Mouse (Mus musculus): ENCODE measurements around the gene Creb3l2. TPM values are rescaled to one million over a fixed set of nuclear protein-coding genes. Genes with fewer than 3 reads are reported as not detected.
A peak's percentile ranks its signal among the peaks of the same experiment; 100 is the strongest.
"Not testable (repeated sequence)": the region's sequence is repeated elsewhere in the genome, so short reads cannot be mapped to it uniquely, and the experiment has no call there.

Creb3l2 gene
- total RNA-seq, 2 experiments from 2014 or later: 10.9 to 14.1 TPM

- Histone ChIP-seq H3K27ac (no peak overlapping the region), H3K4me3 (no peak overlapping the region)
- DNase-seq: no peak
- intact Hi-C loops (cut with DNase I): no loop called here
- no peak for TF ChIP-seq CTCF (IDR thresholded peaks at IDR 0.05)
These were observed 63.9 kb downstream of the Creb3l2 start for GRCm38 (mm10) chr6:37377836-37378580.

GRCm38 (mm10) chr6:37377387-37377786 lies 64.6 kb downstream of the Creb3l2 start:
- H3K27ac ChIP-seq; H3K4me3 ChIP-seq; intact Hi-C loops (cut with DNase I): not testable (repeated sequence)
- DNase-seq: peak; percentile 46

DNA sequence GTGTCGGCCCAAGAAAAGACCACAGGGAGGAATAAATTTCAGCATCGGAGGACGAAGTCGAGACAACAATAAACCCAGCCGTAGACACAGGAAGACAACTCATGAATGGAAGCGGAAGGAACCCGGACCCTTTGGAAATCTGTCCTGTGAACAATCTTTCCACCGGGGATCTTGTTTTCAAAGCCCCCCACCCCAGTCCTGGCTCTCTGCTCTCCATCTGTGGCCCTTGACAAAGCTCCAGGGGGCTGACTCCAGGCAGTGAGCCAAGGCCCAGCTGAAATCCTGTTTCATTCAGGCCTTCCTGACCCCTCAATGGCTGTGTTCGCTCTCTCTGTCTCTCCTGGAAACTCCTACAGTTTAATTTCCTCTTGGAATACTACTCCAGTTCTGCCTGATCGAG lies 66.5 kb downstream of the Creb3l2 start:
- intact Hi-C loops (cut with DNase I): no loop called here
- TF ChIP-seq CTCF (IDR thresholded peaks at IDR 0.05): no peak
- Histone ChIP-seq H3K27ac (peak overlapping the region; percentile 31), H3K4me3 (no peak overlapping the region)
- DNase-seq: peak; percentile 59

- H3K4me3 ChIP-seq: no peak overlapping the region
- peak; percentile 68 for TF ChIP-seq CTCF (IDR thresholded peaks at IDR 0.05)
- DNase-seq: no peak
- no peak overlapping the region for H3K27ac ChIP-seq
- intact Hi-C loops (cut with DNase I): no loop called here
These were observed 70.6 kb downstream of the Creb3l2 start for GRCm38 (mm10) chr6:37371341-37371740.

DNA sequence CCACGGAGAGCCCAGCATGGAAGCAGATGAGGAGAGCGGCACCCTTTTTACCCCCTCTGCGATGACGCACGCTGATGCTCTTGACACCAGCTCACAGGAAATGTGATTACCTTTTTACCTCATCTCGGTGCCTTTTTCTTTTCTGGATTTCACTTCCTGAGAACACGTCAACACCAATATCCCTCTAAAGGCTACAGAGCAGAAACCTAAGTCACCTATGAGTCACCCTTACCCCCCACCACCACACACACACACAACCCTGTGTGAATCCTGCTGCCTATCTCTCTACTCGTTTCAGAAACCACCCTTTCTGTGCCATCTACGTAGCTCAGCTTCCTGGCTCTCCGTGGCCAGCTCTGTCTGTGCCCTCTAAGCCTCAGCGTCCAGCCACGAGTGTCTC lies 71.4 kb downstream of the Creb3l2 start:
- no peak for DNase-seq
- H3K27ac ChIP-seq: no peak overlapping the region
- no peak for TF ChIP-seq CTCF (IDR thresholded peaks at IDR 0.05)
- intact Hi-C loops (cut with DNase I): no loop called here
- no peak overlapping the region for H3K4me3 ChIP-seq

DNA sequence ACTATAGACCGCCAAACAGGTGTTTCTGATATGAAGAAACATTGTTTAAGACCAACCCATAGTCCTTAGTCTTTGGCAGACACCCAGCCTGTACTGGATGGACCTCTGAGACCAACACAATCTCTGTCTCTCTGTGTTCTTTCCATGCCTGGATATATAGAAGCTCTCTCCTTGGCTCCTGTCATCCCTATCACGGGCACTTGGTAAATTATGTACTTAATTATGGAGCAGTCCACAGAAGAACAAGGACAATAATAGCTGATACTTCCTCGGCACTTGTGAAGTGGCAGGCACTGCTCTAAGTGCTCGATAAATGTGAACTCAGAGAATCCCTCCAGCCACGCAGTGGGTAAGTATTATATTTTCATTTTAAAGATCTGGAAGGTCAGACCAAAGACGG lies 72.2 kb downstream of the Creb3l2 start:
- Histone ChIP-seq H3K4me3 (no peak overlapping the region), H3K27ac (no peak overlapping the region)
- intact Hi-C loops (cut with DNase I): no loop called here
- TF ChIP-seq CTCF (IDR thresholded peaks at IDR 0.05): no peak
- no peak for DNase-seq

DNA sequence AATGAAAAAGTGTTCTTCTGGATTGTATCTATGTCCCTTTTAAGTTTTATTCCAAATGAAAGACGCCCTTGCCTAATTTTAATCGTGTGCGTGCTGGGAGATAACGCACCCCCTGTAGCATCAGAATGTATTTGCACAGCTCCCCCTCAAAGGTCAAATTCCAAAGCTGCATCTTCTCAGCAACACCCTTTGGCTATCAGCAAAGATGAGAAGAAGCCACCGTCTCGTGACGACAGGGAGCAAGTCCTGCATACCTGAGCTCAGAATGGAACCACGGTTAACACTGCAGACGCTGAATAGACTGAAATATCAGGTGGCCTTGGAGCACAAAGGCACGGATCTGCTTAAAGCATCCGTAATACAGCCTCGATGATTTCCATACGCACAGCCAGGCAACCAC lies 73.7 kb downstream of the Creb3l2 start:
- no peak for DNase-seq
- no peak for TF ChIP-seq CTCF (IDR thresholded peaks at IDR 0.05)
- H3K4me3 ChIP-seq: no peak overlapping the region
- intact Hi-C loops (cut with DNase I): no loop called here
- no peak overlapping the region for H3K27ac ChIP-seq

- Histone ChIP-seq H3K4me3 (no peak overlapping the region), H3K27ac (no peak overlapping the region)
- no peak for DNase-seq
- no peak for TF ChIP-seq CTCF (IDR thresholded peaks at IDR 0.05)
- intact Hi-C loops (cut with DNase I): no loop called here
These were observed 75.0 kb downstream of the Creb3l2 start for GRCm38 (mm10) chr6:37366991-37367390.

- no peak for TF ChIP-seq CTCF (IDR thresholded peaks at IDR 0.05)
- intact Hi-C loops (cut with DNase I): no loop called here
- Histone ChIP-seq H3K4me3 (no peak overlapping the region), H3K27ac (no peak overlapping the region)
- no peak for DNase-seq
These were observed 76.8 kb downstream of the Creb3l2 start for GRCm38 (mm10) chr6:37365179-37365578.

- Histone ChIP-seq H3K27ac (no peak overlapping the region), H3K4me3 (no peak overlapping the region)
- no peak for DNase-seq
- intact Hi-C loops (cut with DNase I): no loop called here
- TF ChIP-seq CTCF (IDR thresholded peaks at IDR 0.05): peak; percentile 38
These were observed 77.6 kb downstream of the Creb3l2 start for GRCm38 (mm10) chr6:37364361-37364760.

DNA sequence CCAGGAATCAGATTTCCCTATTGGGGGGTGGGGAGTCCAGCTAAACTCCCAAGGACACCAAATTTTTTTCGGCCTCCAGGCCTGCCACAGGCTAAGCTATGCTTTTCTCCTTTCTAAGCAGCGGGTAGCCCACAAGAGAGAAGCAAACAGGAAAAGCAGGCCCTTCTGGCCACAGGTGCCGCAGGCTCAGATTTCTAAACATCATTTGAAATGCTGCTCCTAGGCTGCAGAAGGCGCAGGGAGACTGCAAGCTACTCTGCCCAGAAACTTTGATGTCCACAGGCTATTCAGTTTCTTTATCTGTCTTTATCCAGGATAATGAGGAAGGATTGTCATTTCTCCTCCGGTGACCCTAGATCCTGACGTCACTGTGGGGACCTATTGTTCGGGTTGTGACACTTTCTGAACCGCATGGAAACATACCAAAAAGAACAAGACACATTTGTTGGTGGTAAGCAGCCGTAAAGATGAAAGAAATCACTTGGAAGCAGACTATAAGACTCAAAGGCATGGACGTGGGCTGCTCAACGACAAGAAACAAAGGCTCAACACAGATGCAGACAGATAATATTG lies 81.0 kb downstream of the Creb3l2 start:
- no peak overlapping the region for H3K27ac ChIP-seq
- intact Hi-C loops (cut with DNase I): no loop called here
- no peak for TF ChIP-seq CTCF (IDR thresholded peaks at IDR 0.05)
- no peak overlapping the region for H3K4me3 ChIP-seq
- DNase-seq: no peak

- intact Hi-C loops (cut with DNase I): loop anchor here (1.0 to 5.0 kb wide), 2 partner anchors 94 to 302 kb away; no protein-coding TSS in a partner anchor
- peak; percentile 66 for DNase-seq
- TF ChIP-seq CTCF (IDR thresholded peaks at IDR 0.05): peak; percentile 94
- peak overlapping the region; percentile 50 for H3K27ac ChIP-seq
- no peak overlapping the region; the same call in 1 of the 2 replicates for H3K4me3 ChIP-seq
These were observed 87.3 kb downstream of the Creb3l2 start for GRCm38 (mm10) chr6:37354449-37355179.

GRCm38 (mm10) chr6:37353616-37354015 lies 88.3 kb downstream of the Creb3l2 start:
- intact Hi-C loops (cut with DNase I): loop anchor here (1.0 to 5.0 kb wide), 2 partner anchors 95 to 301 kb away; no protein-coding TSS in a partner anchor
- no peak for TF ChIP-seq CTCF (IDR thresholded peaks at IDR 0.05)
- H3K4me3 ChIP-seq: no peak overlapping the region
- no peak for DNase-seq
- H3K27ac ChIP-seq: no peak overlapping the region

Measured in gastrocnemius, adult 2 months (tissue).